ENCODE assay signal across 14 mouse cellular contexts in the genomic region with DNA sequence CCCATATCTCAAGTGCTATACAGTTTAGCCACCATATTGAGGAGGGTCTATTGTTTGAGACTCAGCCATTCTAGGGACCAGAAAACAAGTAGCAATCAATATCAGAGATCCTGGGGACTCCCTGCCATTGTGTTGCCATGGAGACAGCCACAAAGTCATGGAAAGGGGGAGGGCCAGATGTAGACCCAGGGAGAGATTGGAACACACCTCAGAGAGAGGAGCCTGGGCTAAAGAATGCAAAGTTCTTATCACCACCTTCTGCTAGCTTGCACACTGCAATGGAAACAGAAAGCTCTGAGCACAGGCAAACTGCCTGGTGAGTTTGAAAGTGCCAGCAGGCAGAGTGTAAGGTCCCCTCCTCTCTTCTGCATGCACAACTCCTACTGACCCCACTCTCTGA.
"Had no signal": no experiment of that assay in that cellular context is flagged by ENCODE, and none has a peak within 500 bp of the region (broad histone marks: within the 10 kb centered on the region; RNA-seq: fewer than 3 reads in every experiment).

No protein-coding gene starts in this region.

- H3K27ac ChIP-seq: kidney, embryonic 15.5 days; limb, embryonic 13.5 days; liver, embryonic 14.5 days; stomach, embryonic 15.5 days had no signal

- H3K4me2 ChIP-seq: kidney, embryonic 15.5 days; limb, embryonic 13.5 days; stomach, embryonic 15.5 days had no signal

- H3K9ac ChIP-seq: kidney, embryonic 15.5 days; limb, embryonic 13.5 days; liver, embryonic 14.5 days; stomach, embryonic 15.5 days had no signal

- H3K4me3 ChIP-seq: kidney, embryonic 15.5 days; limb, embryonic 13.5 days; stomach, embryonic 15.5 days had no signal

- H3K27me3 ChIP-seq: kidney, embryonic 15.5 days; limb, embryonic 13.5 days; stomach, embryonic 15.5 days had no signal

- ATAC-seq: intestine, embryonic 16.5 days; midbrain, embryonic 16.5 days had no signal

- DNase-seq: kidney, adult 2 months; kidney, postnatal 14 days; left cerebral cortex, postnatal 4 days; lung, adult 18-20 months; right cerebral cortex, postnatal 4 days; spleen, adult 18-20 months; thymus, adult 2 months; thymus, postnatal 4 days had no signal

- H3K4me1 ChIP-seq: kidney, embryonic 15.5 days; limb, embryonic 13.5 days; stomach, embryonic 15.5 days had no signal

- H3K9me3 ChIP-seq: kidney, embryonic 15.5 days; stomach, embryonic 15.5 days had no signal
